ENCODE assay signal across 8 mouse cellular contexts in the genomic region with DNA sequence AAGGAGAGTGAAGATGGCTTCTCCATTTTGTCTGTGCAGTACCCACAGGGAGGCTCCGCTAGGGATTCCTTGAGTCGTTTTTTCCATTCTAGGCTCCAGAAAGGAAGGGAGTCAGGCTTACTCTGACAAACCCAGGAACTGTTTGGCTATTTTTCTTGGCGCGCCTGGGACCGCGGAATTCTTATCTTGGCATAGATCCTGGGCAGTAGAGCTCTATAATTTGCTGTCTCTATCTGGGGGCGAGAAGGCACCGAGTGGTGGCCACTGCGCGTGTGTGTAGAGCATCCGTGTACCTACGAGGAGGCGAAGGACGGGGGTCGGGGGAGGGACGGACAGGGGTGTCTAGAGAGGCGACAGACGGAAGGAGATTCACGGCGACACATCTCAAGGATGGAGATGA. TPM values are rescaled to one million over a fixed set of nuclear protein-coding genes. Genes with fewer than 3 reads are reported as not detected.
DNase-seq lines count a peak whose midpoint lies in the region; ATAC-seq lines count a peak whose summit lies in the region.

No protein-coding gene starts in this region.

- no peak overlapping the region for H3K9ac ChIP-seq in limb, embryonic 11.5 days (ENCODE audit: low read length)
- H3K9ac ChIP-seq in midbrain, embryonic 12.5 days (replicated peaks): peak overlapping the region; percentile 53

- H3K36me3 ChIP-seq in limb, embryonic 11.5 days (ENCODE audit: control insufficient read depth, insufficient read depth, low read length): no peaks in the 10 kb centered on the region
- no peaks in the 10 kb centered on the region for H3K36me3 ChIP-seq in midbrain, embryonic 12.5 days

- H3K4me1 ChIP-seq in limb, embryonic 11.5 days (ENCODE audit: control insufficient read depth, insufficient read depth, low read length): 0 out of 2 replicates have a peak, but pooled peaks cover 2% of the 10 kb centered on the region
- peaks cover 36% of the 10 kb centered on the region for H3K4me1 ChIP-seq in midbrain, embryonic 12.5 days

- intact Hi-C loops in heart, postnatal 10 days (cut with DNase I): loop anchor here (2.0 to 5.0 kb wide), 3 partner anchors 84 to 583 kb away; a partner anchor contains a TSS

- DNase-seq in urinary bladder, postnatal 25 days (ENCODE audit: low spot score): peak; percentile 33
- DNase-seq in urinary bladder, adult 2 months (ENCODE audit: low spot score): no peak
- DNase-seq in heart, postnatal 10 days: peak; percentile 68 to 73
- no peak for DNase-seq in limb, embryonic 11.5 days (ENCODE audit: low spot score)
- no peak for DNase-seq in spleen, postnatal 36 days (ENCODE audit: low spot score in 2 of 2)

- ATAC-seq in erythroid progenitor cell, adult 5-6 weeks (replicated peaks; ENCODE audit: low FRiP score, poor library complexity, severe bottlenecking): peak; percentile 7; the same call in 1 of the 2 replicates
- ATAC-seq in limb, embryonic 11.5 days (ENCODE audit: insufficient number of reproducible peaks, low FRiP score, low TSS enrichment, low read depth): no peak
- peak; percentile 32 for ATAC-seq in midbrain, embryonic 12.5 days (ENCODE audit: low FRiP score, low read depth)
- no peak for ATAC-seq in granulocyte monocyte progenitor cell, adult 5-6 weeks (replicated peaks; ENCODE audit: poor library complexity, severe bottlenecking)

- no peaks in the 10 kb centered on the region for H3K27me3 ChIP-seq in limb, embryonic 11.5 days (ENCODE audit: control insufficient read depth, insufficient read depth, low read length)
- H3K27me3 ChIP-seq in midbrain, embryonic 12.5 days: no peaks in the 10 kb centered on the region; the same call in 1 of the 2 replicates

- no peaks in the 10 kb centered on the region for H3K9me3 ChIP-seq in limb, embryonic 11.5 days (ENCODE audit: control insufficient read depth, low read length)
- no peaks in the 10 kb centered on the region for H3K9me3 ChIP-seq in midbrain, embryonic 12.5 days

- H3K27ac ChIP-seq in limb, embryonic 11.5 days (replicated peaks; ENCODE audit: low read depth, low read length): no peak overlapping the region
- no peak overlapping the region for H3K27ac ChIP-seq in midbrain, embryonic 12.5 days (replicated peaks)

- 3% methylated on average over 20 of the region's 20 CpGs for WGBS in limb, embryonic 11.5 days
- WGBS in midbrain, embryonic 12.5 days: 3% methylated on average over 20 of the region's 20 CpGs

- peak overlapping the region; percentile 82 for H3K4me2 ChIP-seq in limb, embryonic 11.5 days (ENCODE audit: low read depth, severe bottlenecking)
- peak overlapping the region; percentile 71 for H3K4me2 ChIP-seq in midbrain, embryonic 12.5 days (replicated peaks)

- peak overlapping the region; percentile 29 for H3K4me3 ChIP-seq in limb, embryonic 11.5 days (ENCODE audit: low read depth, low read length)
- peak overlapping the region; percentile 42 for H3K4me3 ChIP-seq in midbrain, embryonic 12.5 days

RNA-seq across cellular contexts. Expression of a gene that starts 11.8 kb away (rescaled TPM):
- 111 and 117 TPM in 2 replicates for polyA plus RNA-seq in urinary bladder, adult 2 months (2012; rRNA removed)
- total RNA-seq in erythroid progenitor cell, adult 5-6 weeks (2015; ENCODE audit: low replicate concordance): not detected in 2 replicates
- total RNA-seq in erythroid progenitor cell, adult 5-6 weeks (2017; ENCODE audit: low replicate concordance): not detected in 2 replicates
- 10 to 100 TPM; 43.8 to 50.3 TPM for total RNA-seq in heart, postnatal 10 days (2021)
- 53.8 and 56.8 TPM in 2 replicates for polyA plus RNA-seq in limb, embryonic 11.5 days (2014; fragmentation: Nextera tagmentation; extraction: Ambion mirVana)
- polyA plus RNA-seq in midbrain, embryonic 12.5 days (2016; fragmentation: Nextera tagmentation; extraction: Ambion mirVana): 36.1 and 43.0 TPM in 2 replicates
- 1.4 and 7.4 TPM in 2 replicates for total RNA-seq in granulocyte monocyte progenitor cell, adult 5-6 weeks (2014; fragmentation: Nextera tagmentation)
- 3.9 and 4.4 TPM in 2 replicates for total RNA-seq in granulocyte monocyte progenitor cell, adult 5-6 weeks (2017)

RNA-seq across cellular contexts. Expression of a gene that starts 31.7 kb away (rescaled TPM):
- polyA plus RNA-seq in urinary bladder, adult 2 months (2012; rRNA removed): 120 and 137 TPM in 2 replicates
- 34.4 and 34.6 TPM in 2 replicates for total RNA-seq in erythroid progenitor cell, adult 5-6 weeks (2015; ENCODE audit: low replicate concordance)
- 34.8 and 37.4 TPM in 2 replicates for total RNA-seq in erythroid progenitor cell, adult 5-6 weeks (2017; ENCODE audit: low replicate concordance)
- 100 to 1,000 TPM; 302 to 348 TPM for total RNA-seq in heart, postnatal 10 days (2021)
- polyA plus RNA-seq in limb, embryonic 11.5 days (2014; fragmentation: Nextera tagmentation; extraction: Ambion mirVana): 30.1 and 33.7 TPM in 2 replicates
- 80.9 and 81.1 TPM in 2 replicates for polyA plus RNA-seq in midbrain, embryonic 12.5 days (2016; fragmentation: Nextera tagmentation; extraction: Ambion mirVana)
- total RNA-seq in granulocyte monocyte progenitor cell, adult 5-6 weeks (2014; fragmentation: Nextera tagmentation): 22.2 and 39.8 TPM in 2 replicates
- 35.2 and 39.9 TPM in 2 replicates for total RNA-seq in granulocyte monocyte progenitor cell, adult 5-6 weeks (2017)

RNA-seq across cellular contexts. Expression of a gene that starts 54.9 kb away (rescaled TPM):
- 46.5 and 47.5 TPM in 2 replicates for polyA plus RNA-seq in urinary bladder, adult 2 months (2012; rRNA removed)
- total RNA-seq in erythroid progenitor cell, adult 5-6 weeks (2015; ENCODE audit: low replicate concordance): 7.9 and 9.6 TPM in 2 replicates
- 21.6 and 25.2 TPM in 2 replicates for total RNA-seq in erythroid progenitor cell, adult 5-6 weeks (2017; ENCODE audit: low replicate concordance)
- 10 to 100 TPM; 28.0 to 30.8 TPM for total RNA-seq in heart, postnatal 10 days (2021)
- polyA plus RNA-seq in limb, embryonic 11.5 days (2014; fragmentation: Nextera tagmentation; extraction: Ambion mirVana): 72.5 and 77.0 TPM in 2 replicates
- polyA plus RNA-seq in midbrain, embryonic 12.5 days (2016; fragmentation: Nextera tagmentation; extraction: Ambion mirVana): 107 and 116 TPM in 2 replicates
- total RNA-seq in granulocyte monocyte progenitor cell, adult 5-6 weeks (2014; fragmentation: Nextera tagmentation): 53.6 and 66.7 TPM in 2 replicates
- 68.4 and 68.9 TPM in 2 replicates for total RNA-seq in granulocyte monocyte progenitor cell, adult 5-6 weeks (2017)

Comparison
In these comparisons a context has a peak if more than half of its experiments do, and no peak if none do; other contexts are left out.
1. DNase-seq: peak in urinary bladder, postnatal 25 days (single experiment) and heart, postnatal 10 days (2 of 2); none in urinary bladder, adult 2 months (single experiment), limb, embryonic 11.5 days (single experiment) and spleen, postnatal 36 days (0 of 2).
2. ATAC-seq: peak in erythroid progenitor cell, adult 5-6 weeks (single experiment) and midbrain, embryonic 12.5 days (single experiment); none in limb, embryonic 11.5 days (single experiment) and granulocyte monocyte progenitor cell, adult 5-6 weeks (single experiment).
3. RNA of a gene that starts 31.7 kb away (total RNA-seq): 302 to 348 TPM in heart, postnatal 10 days; 22.2 to 39.9 TPM in granulocyte monocyte progenitor cell, adult 5-6 weeks and 34.4 to 37.4 TPM in erythroid progenitor cell, adult 5-6 weeks; every median in the first group is over 4 times any median in the second.